8 mouse cellular contexts compared by ENCODE assay signal in genomic region chr11:34771221-34771986, GRCm38 (mm10). TPM values are rescaled to one million over a fixed set of nuclear protein-coding genes. Genes with fewer than 3 reads are reported as not detected.
DNase-seq lines count a peak whose midpoint lies in the region; ATAC-seq and TF ChIP-seq lines count a peak whose summit lies in the region.

No protein-coding gene starts in this region.

- H3K9me3 ChIP-seq in hindbrain, postnatal 0 days (ENCODE audit: low read length) = no peaks in the 10 kb centered on the region
- H3K9me3 ChIP-seq in hindbrain, embryonic 13.5 days = no peaks in the 10 kb centered on the region
- no peaks in the 10 kb centered on the region for H3K9me3 ChIP-seq in embryonic facial prominence, embryonic 11.5 days (replicated peaks; ENCODE audit: control insufficient read depth, low read length)
- no peaks in the 10 kb centered on the region for H3K9me3 ChIP-seq in stomach, embryonic 16.5 days (replicated peaks; ENCODE audit: control insufficient read depth, low read length)

- ATAC-seq in hindbrain, postnatal 0 days = peak; percentile 32; the same call in 1 of the 2 replicates
- ATAC-seq in hindbrain, embryonic 13.5 days (ENCODE audit: low FRiP score) = no peak
- ATAC-seq in embryonic facial prominence, embryonic 11.5 days (replicated peaks; ENCODE audit: insufficient number of reproducible peaks, low FRiP score, low TSS enrichment, low read depth) = 0 out of 2 replicates have a peak, but pooled peaks have one; percentile 44
- peak; percentile 58 for ATAC-seq in stomach, embryonic 16.5 days (ENCODE audit: insufficient read depth, low FRiP score)

- no peak for TF ChIP-seq CTCF in hindbrain, postnatal 0 days (IDR thresholded peaks at IDR 0.05; ENCODE audit: low read depth)
- TF ChIP-seq CTCF in kidney, adult 2 months (conservative IDR thresholded peaks at IDR 0.05; ENCODE audit: insufficient read depth, insufficient read length, low read depth, low read length) = no peak

- H3K4me1 ChIP-seq in hindbrain, postnatal 0 days (ENCODE audit: insufficient read depth, low read length) = peaks cover 3% of the 10 kb centered on the region; the same call in 1 of the 2 replicates
- peaks cover 8% of the 10 kb centered on the region; the same call in 1 of the 2 replicates for H3K4me1 ChIP-seq in hindbrain, embryonic 13.5 days (replicated peaks)
- H3K4me1 ChIP-seq in embryonic facial prominence, embryonic 11.5 days (ENCODE audit: control insufficient read depth, insufficient read depth, low read length) = no peaks in the 10 kb centered on the region
- no peaks in the 10 kb centered on the region for H3K4me1 ChIP-seq in kidney, adult 2 months (ENCODE audit: control insufficient read depth, insufficient read depth, low read length)
- H3K4me1 ChIP-seq in stomach, embryonic 16.5 days (ENCODE audit: control insufficient read depth, insufficient read depth, low read length) = peaks cover 5% of the 10 kb centered on the region; the same call in 1 of the 2 replicates

- no peaks in the 10 kb centered on the region for H3K36me3 ChIP-seq in hindbrain, postnatal 0 days (ENCODE audit: insufficient read depth, low read length)
- H3K36me3 ChIP-seq in hindbrain, embryonic 13.5 days = no peaks in the 10 kb centered on the region
- H3K36me3 ChIP-seq in embryonic facial prominence, embryonic 11.5 days (replicated peaks; ENCODE audit: control insufficient read depth, insufficient read depth, low read depth, low read length) = no peaks in the 10 kb centered on the region
- no peaks in the 10 kb centered on the region for H3K36me3 ChIP-seq in kidney, adult 2 months (ENCODE audit: control insufficient read depth, insufficient read depth, low read length)
- H3K36me3 ChIP-seq in stomach, embryonic 16.5 days (ENCODE audit: control insufficient read depth, insufficient read depth, low read length) = no peaks in the 10 kb centered on the region

- no peak overlapping the region for H3K4me3 ChIP-seq in hindbrain, postnatal 0 days (ENCODE audit: low read length)
- H3K4me3 ChIP-seq in hindbrain, embryonic 13.5 days = no peak overlapping the region
- H3K4me3 ChIP-seq in embryonic facial prominence, embryonic 11.5 days (ENCODE audit: low read depth, low read length) = no peak overlapping the region
- no peak overlapping the region for H3K4me3 ChIP-seq in kidney, adult 2 months (ENCODE audit: insufficient read depth, low read depth, low read length)
- H3K4me3 ChIP-seq in stomach, embryonic 16.5 days (replicated peaks; ENCODE audit: low read length) = no peak overlapping the region

- DNase-seq in hindbrain, postnatal 0 days (ENCODE audit: low spot score) = peak; percentile 49
- DNase-seq in MN1 (ENCODE audit: low spot score) = peak; percentile 46
- peak; percentile 27 for DNase-seq in embryonic facial prominence, embryonic 11.5 days (ENCODE audit: low spot score)
- DNase-seq in kidney, adult 2 months = peak; percentile 72
- peak; percentile 66 for DNase-seq in lung, postnatal 25 days (ENCODE audit: low spot score)
- DNase-seq in right cerebral cortex, postnatal 4 days = no peak

- WGBS in hindbrain, postnatal 0 days = 59% methylated on average over 12 of the region's 12 CpGs
- WGBS in hindbrain, embryonic 13.5 days = 64% methylated on average over 12 of the region's 12 CpGs
- 50% methylated on average over 12 of the region's 12 CpGs for WGBS in embryonic facial prominence, embryonic 11.5 days
- 49% methylated on average over 12 of the region's 12 CpGs for WGBS in kidney, adult 2 months
- 47% methylated on average over 12 of the region's 12 CpGs for WGBS in stomach, embryonic 16.5 days

- no peak for TF ChIP-seq POLR2A in kidney, adult 2 months (IDR thresholded peaks at IDR 0.05; ENCODE audit: low read depth, low read length)

- no peak overlapping the region for H3K4me2 ChIP-seq in hindbrain, postnatal 0 days (ENCODE audit: low read depth, low read length)
- no peak overlapping the region for H3K4me2 ChIP-seq in hindbrain, embryonic 13.5 days
- H3K4me2 ChIP-seq in embryonic facial prominence, embryonic 11.5 days (ENCODE audit: low read depth, low read length) = no peak overlapping the region
- no peak overlapping the region for H3K4me2 ChIP-seq in stomach, embryonic 16.5 days (ENCODE audit: low read depth, low read length)

- no peak overlapping the region for H3K9ac ChIP-seq in hindbrain, postnatal 0 days (replicated peaks; ENCODE audit: low read length)
- H3K9ac ChIP-seq in hindbrain, embryonic 13.5 days = no peak overlapping the region
- no peak overlapping the region for H3K9ac ChIP-seq in embryonic facial prominence, embryonic 11.5 days (replicated peaks; ENCODE audit: low read length)
- no peak overlapping the region for H3K9ac ChIP-seq in stomach, embryonic 16.5 days (ENCODE audit: low read length)

- H3K27ac ChIP-seq in hindbrain, postnatal 0 days = no peak overlapping the region
- no peak overlapping the region for H3K27ac ChIP-seq in hindbrain, embryonic 13.5 days
- H3K27ac ChIP-seq in embryonic facial prominence, embryonic 11.5 days (replicated peaks; ENCODE audit: low read depth, low read length) = no peak overlapping the region
- H3K27ac ChIP-seq in kidney, adult 2 months (ENCODE audit: insufficient read depth, low read depth, low read length) = no peak overlapping the region
- no peak overlapping the region for H3K27ac ChIP-seq in stomach, embryonic 16.5 days (ENCODE audit: low read length)

- H3K27me3 ChIP-seq in hindbrain, postnatal 0 days (ENCODE audit: insufficient read depth, low read length) = no peaks in the 10 kb centered on the region
- no peaks in the 10 kb centered on the region for H3K27me3 ChIP-seq in hindbrain, embryonic 13.5 days
- no peaks in the 10 kb centered on the region for H3K27me3 ChIP-seq in embryonic facial prominence, embryonic 11.5 days (ENCODE audit: control insufficient read depth, insufficient read depth, low read length)
- no peaks in the 10 kb centered on the region for H3K27me3 ChIP-seq in kidney, adult 2 months (replicated peaks; ENCODE audit: control insufficient read depth, insufficient read depth, low read length)
- H3K27me3 ChIP-seq in stomach, embryonic 16.5 days (ENCODE audit: control insufficient read depth, insufficient read depth, low read length) = no peaks in the 10 kb centered on the region

RNA-seq across cellular contexts. Expression of gene Dock2, which starts 12.3 kb away (rescaled TPM):
- 0.93 and 1.0 TPM in 2 replicates for total RNA-seq in hindbrain, postnatal 0 days (2014; rRNA removed)
- polyA plus RNA-seq in hindbrain, postnatal 0 days (2015; fragmentation: Nextera tagmentation; extraction: Ambion mirVana) = 0.67 and 1.4 TPM in 2 replicates
- polyA plus RNA-seq in hindbrain, embryonic 13.5 days (2015; fragmentation: Nextera tagmentation; extraction: Ambion mirVana) = 0.87 and 0.93 TPM in 2 replicates
- polyA plus RNA-seq in embryonic facial prominence, embryonic 11.5 days (2014; fragmentation: Nextera tagmentation; extraction: Ambion mirVana) = 0.53 and 1.0 TPM in 2 replicates
- polyA plus RNA-seq in kidney, adult 2 months (2012; rRNA removed) = 0.87 and 2.8 TPM in 2 replicates
- polyA plus RNA-seq in stomach, embryonic 16.5 days (2015; fragmentation: Nextera tagmentation; extraction: Ambion mirVana) = 2.3 and 2.9 TPM in 2 replicates
